Mouse (Mus musculus) neural tube, embryonic 14.5 days (tissue): Measurements from ENCODE around the gene Mylk. TPM values are rescaled to one million over a fixed set of nuclear protein-coding genes. Genes with fewer than 3 reads are reported as not detected.

ENCODE experiments used
- ATAC-seq: fragments of 200-750 bp; cut with Nextera tagmentation; 2 replicates; pipeline ENCODE4 v1.8.0; 2017; ENCODE audit warnings: low read depth, mild to moderate bottlenecking, moderate TSS enrichment, moderate library complexity
- H3K27ac ChIP-seq: fragments of 300-500 bp; sonication (generic); 2 replicates; pipeline ENCODE4 v1.5.1; 2014; ENCODE audit warnings: low read depth, mild to moderate bottlenecking, control low read depth, low read length, moderate library complexity, mixed read lengths
- H3K27me3 ChIP-seq: fragments of 300-500 bp; sonication (generic); 2 replicates; pipeline ENCODE4 v1.6.1; 2014; ENCODE audit warnings: low read length; ENCODE audit not compliant: control insufficient read depth, insufficient read depth
- H3K36me3 ChIP-seq: fragments of 300-500 bp; sonication (generic); 2 replicates; pipeline ENCODE4 v1.6.1; 2014; ENCODE audit warnings: low read length, mixed read lengths; ENCODE audit not compliant: control insufficient read depth, insufficient read depth
- H3K4me1 ChIP-seq: fragments of 300-500 bp; sonication (generic); 2 replicates; pipeline ENCODE4 v1.6.1; 2014; ENCODE audit warnings: low read length; ENCODE audit not compliant: control insufficient read depth, insufficient read depth
- H3K4me2 ChIP-seq: fragments of 300-500 bp; sonication (generic); 2 replicates; pipeline ENCODE4 v1.6.1; 2014; ENCODE audit warnings: mild to moderate bottlenecking, low read depth, low read length, control low read depth
- H3K4me3 ChIP-seq: fragments of 300-500 bp; sonication (generic); 2 replicates; pipeline ENCODE4 v1.5.1; 2014; ENCODE audit warnings: low read depth, low read length, control low read depth, mixed read lengths
- H3K9ac ChIP-seq: fragments of 300-500 bp; sonication (generic); replicated peaks from 2 replicates; pipeline ENCODE4 v1.6.1; 2014; ENCODE audit warnings: low read depth, mild to moderate bottlenecking, control low read depth, low read length, mixed read lengths
- H3K9me3 ChIP-seq: fragments of 300-500 bp; sonication (generic); 2 replicates; pipeline ENCODE4 v1.6.1; 2016; ENCODE audit warnings: low read length; ENCODE audit not compliant: control insufficient read depth
- WGBS: fragments of 180-500 bp; shearing (Covaris S2); extraction: QIAGEN DNeasy Blood & Tissue Kit; methylation state at CpG from one replicate; pipeline ENCODE4 v1.1.7; 2014; 5-methylcytosine and 5-hydroxymethylcytosine counted together
- polyA plus RNA-seq: library from polyadenylated mRNA; unstranded; fragments of >200 nt; fragmentation: Nextera tagmentation; extraction: Ambion mirVana; gene quantifications from 2 replicates; pipeline ENCODE4 v1.2.1, GENCODE M21; 2014

The Mylk gene
- polyA plus RNA-seq, 1 experiment from 2014 or later = 1.5 TPM

GRCm38 (mm10) chr16:34854066-34854465 is 109.1 kb downstream of the Mylk start:
- H3K4me3 ChIP-seq = no peak overlapping the region
- no peak overlapping the region for H3K4me2 ChIP-seq
- H3K36me3 ChIP-seq = no peaks in the 10 kb centered on the region
- H3K27me3 ChIP-seq = no peaks in the 10 kb centered on the region
- H3K4me1 ChIP-seq = no peaks in the 10 kb centered on the region
- no peak overlapping the region for H3K27ac ChIP-seq
- no peak for ATAC-seq
- H3K9ac ChIP-seq = no peak overlapping the region
- 72% methylated on average over 7 of the region's 7 CpGs for WGBS
- no peaks in the 10 kb centered on the region for H3K9me3 ChIP-seq

DNA sequence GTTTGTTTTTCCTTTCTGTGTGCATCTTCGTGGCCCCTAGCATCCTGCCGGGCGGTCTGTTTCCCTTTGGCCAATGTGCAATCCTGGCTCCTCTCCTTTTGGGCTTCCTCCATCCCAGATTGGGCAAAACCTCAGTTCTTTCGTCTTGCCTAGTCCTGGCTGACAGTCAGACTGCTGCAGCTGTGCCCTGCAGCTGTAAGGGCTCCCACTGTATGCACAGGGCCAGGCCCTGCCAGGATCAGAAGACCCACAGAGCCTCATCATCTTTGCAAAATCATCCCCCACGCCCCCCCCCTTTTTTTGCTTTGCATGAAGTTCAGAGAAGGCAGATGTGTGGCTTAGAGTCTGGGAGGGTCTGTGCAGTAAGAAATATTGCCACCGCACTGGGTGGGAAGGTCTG is 110.1 kb downstream of the Mylk start:
- ATAC-seq = no peak
- Histone ChIP-seq H3K36me3 (no peaks in the 10 kb centered on the region), H3K4me3 (no peak overlapping the region), H3K27ac (no peak overlapping the region), H3K27me3 (no peaks in the 10 kb centered on the region), H3K4me1 (no peaks in the 10 kb centered on the region), H3K9me3 (no peaks in the 10 kb centered on the region), H3K4me2 (no peak overlapping the region), H3K9ac (no peak overlapping the region)
- 76% methylated on average over 6 of the region's 6 CpGs for WGBS

DNA sequence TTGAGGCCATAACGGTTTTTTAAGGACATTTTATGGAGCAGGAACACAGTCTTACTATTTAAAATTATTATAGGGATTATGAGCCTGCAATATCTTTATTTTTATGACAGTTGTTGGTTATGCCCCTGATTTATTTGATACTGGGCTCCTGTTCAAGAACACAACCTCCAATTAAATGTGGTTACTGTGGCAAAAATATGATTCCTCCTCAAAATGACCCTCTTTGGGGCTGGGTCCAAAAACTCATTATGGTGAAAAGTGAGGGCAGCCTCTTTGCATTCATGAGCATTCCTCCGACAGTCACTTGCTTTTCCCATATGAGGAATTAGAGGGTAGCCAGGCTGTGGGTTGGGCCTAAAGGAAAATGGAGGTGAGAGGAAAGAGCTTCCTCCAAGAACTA is 110.7 kb downstream of the Mylk start:
- no peak for ATAC-seq
- Histone ChIP-seq H3K27me3 (no peaks in the 10 kb centered on the region), H3K4me1 (no peaks in the 10 kb centered on the region), H3K27ac (no peak overlapping the region), H3K4me2 (no peak overlapping the region), H3K36me3 (no peaks in the 10 kb centered on the region), H3K9ac (no peak overlapping the region), H3K4me3 (no peak overlapping the region), H3K9me3 (no peaks in the 10 kb centered on the region)
- WGBS = 65% methylated on average over 2 of the region's 2 CpGs

GRCm38 (mm10) chr16:34857631-34858030 is 112.6 kb downstream of the Mylk start:
- 78% methylated on average over 5 of the region's 5 CpGs for WGBS

DNA sequence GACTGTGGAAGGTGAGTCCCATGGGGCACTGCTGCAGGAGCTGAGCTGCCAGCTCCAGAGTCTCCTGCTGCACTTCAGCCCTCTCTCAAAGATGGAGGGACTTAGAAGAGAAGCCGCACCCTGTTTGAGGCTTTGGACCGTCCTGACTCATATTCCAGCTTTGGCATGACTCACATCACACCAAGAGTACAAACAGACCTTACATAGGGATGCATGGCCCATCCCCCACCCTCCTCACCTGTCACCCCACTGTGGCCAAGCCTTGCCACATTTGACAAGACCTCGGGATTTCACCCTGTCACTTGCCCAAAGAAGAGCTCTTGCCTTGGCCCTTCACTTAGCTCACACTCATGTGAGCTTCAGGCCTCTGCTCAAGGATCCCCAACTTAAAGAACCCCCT is 115.8 kb downstream of the Mylk start:
- Histone ChIP-seq H3K4me1 (no peaks in the 10 kb centered on the region), H3K36me3 (no peaks in the 10 kb centered on the region), H3K27me3 (no peaks in the 10 kb centered on the region), H3K9ac (no peak overlapping the region), H3K4me2 (no peak overlapping the region), H3K27ac (no peak overlapping the region), H3K9me3 (no peaks in the 10 kb centered on the region), H3K4me3 (no peak overlapping the region)
- 91% methylated on average over 3 of the region's 3 CpGs for WGBS
- ATAC-seq = no peak

More at GRCm38 (mm10) chr16:34857631-34858030, 112.6 kb downstream of the Mylk start:
- no peak overlapping the region for H3K9ac ChIP-seq
- H3K36me3 ChIP-seq = no peaks in the 10 kb centered on the region
- no peaks in the 10 kb centered on the region for H3K27me3 ChIP-seq
- ATAC-seq = no peak
- H3K4me1 ChIP-seq = no peaks in the 10 kb centered on the region
- H3K4me3 ChIP-seq = no peak overlapping the region
- no peak overlapping the region for H3K27ac ChIP-seq
- no peaks in the 10 kb centered on the region for H3K9me3 ChIP-seq
- H3K4me2 ChIP-seq = no peak overlapping the region

- no peak overlapping the region for H3K27ac ChIP-seq
- no peak overlapping the region for H3K4me2 ChIP-seq
- no peak for ATAC-seq
- H3K4me3 ChIP-seq = no peak overlapping the region
- no peaks in the 10 kb centered on the region for H3K4me1 ChIP-seq
- H3K9me3 ChIP-seq = no peaks in the 10 kb centered on the region
- WGBS = 89% methylated on average over 10 of the region's 10 CpGs
- H3K27me3 ChIP-seq = no peaks in the 10 kb centered on the region
- no peaks in the 10 kb centered on the region for H3K36me3 ChIP-seq
- no peak overlapping the region for H3K9ac ChIP-seq
Observed at GRCm38 (mm10) chr16:34861744-34862365, 116.8 kb downstream of the Mylk start.

DNA sequence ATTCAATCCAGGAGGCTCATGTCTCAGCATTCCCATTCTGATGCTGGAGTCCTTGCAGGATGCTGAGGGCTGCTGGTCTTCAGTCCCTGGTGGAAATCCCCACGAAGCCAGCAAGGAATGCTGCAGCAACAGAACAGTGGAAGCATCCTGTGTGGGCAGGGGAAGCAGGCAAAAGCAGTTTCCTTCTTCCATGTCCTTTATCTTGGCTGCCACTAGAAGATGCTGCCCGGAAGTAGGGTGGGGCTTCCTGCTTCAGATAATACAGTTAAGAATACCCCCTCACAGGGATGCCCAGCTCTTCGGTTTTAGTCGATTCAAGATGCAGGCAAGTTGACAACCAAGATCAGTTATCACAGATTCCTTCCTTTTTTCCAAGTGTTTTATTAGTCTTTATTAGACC is 120.4 kb downstream of the Mylk start:
- Histone ChIP-seq H3K9me3 (no peaks in the 10 kb centered on the region), H3K4me3 (no peak overlapping the region), H3K9ac (no peak overlapping the region), H3K36me3 (no peaks in the 10 kb centered on the region), H3K27me3 (no peaks in the 10 kb centered on the region), H3K27ac (no peak overlapping the region), H3K4me2 (no peak overlapping the region), H3K4me1 (no peaks in the 10 kb centered on the region)
- no peak for ATAC-seq
- 77% methylated on average over 4 of the region's 4 CpGs for WGBS

DNA sequence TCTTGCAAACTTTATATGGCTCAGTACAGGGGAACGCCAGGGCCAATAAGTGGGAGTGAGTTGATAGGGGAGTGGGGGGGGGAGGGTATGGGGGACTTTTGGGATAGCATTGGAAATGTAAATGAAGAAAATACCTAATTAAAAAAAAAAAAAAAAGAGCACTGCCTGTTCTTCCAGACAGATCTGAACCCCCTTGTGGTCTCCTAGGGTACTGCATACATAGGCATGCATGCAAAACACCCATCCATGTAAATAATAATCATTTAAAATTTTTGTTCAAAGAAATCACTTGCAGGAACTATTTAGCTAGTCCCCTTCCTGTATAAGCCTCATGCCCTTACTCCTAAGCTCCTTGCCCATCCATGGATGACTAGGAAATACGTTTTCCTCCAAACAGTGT is 122.2 kb downstream of the Mylk start:
- no peaks in the 10 kb centered on the region for H3K36me3 ChIP-seq
- no peaks in the 10 kb centered on the region for H3K4me1 ChIP-seq
- no peaks in the 10 kb centered on the region for H3K27me3 ChIP-seq
- H3K27ac ChIP-seq = no peak overlapping the region
- H3K4me3 ChIP-seq = no peak overlapping the region
- WGBS = 93% methylated on average over 2 of the region's 2 CpGs
- no peak for ATAC-seq
- no peak overlapping the region for H3K9ac ChIP-seq
- H3K9me3 ChIP-seq = no peaks in the 10 kb centered on the region
- H3K4me2 ChIP-seq = no peak overlapping the region

GRCm38 (mm10) chr16:34880031-34880778 is 135.2 kb downstream of the Mylk start:
- Histone ChIP-seq H3K9me3 (no peaks in the 10 kb centered on the region), H3K27me3 (no peaks in the 10 kb centered on the region), H3K27ac (no peak overlapping the region), H3K4me1 (no peaks in the 10 kb centered on the region), H3K4me2 (no peak overlapping the region), H3K4me3 (no peak overlapping the region), H3K9ac (no peak overlapping the region), H3K36me3 (no peaks in the 10 kb centered on the region)
- 87% methylated on average over 18 of the region's 18 CpGs for WGBS
- ATAC-seq = no peak
